Mouse (Mus musculus) c-Kit-negative CD71-positive TER-119-positive erythroid progenitor cells, embryonic 14.5 days (primary cell): ENCODE measurements around the gene Rab14.

Source experiments
- DNase-seq: peaks from one replicate; pipeline ENCODE4 v3.0.0-alpha.2; 2013; ENCODE audit warnings: low read depth, low spot score

Gene Rab14

DNA sequence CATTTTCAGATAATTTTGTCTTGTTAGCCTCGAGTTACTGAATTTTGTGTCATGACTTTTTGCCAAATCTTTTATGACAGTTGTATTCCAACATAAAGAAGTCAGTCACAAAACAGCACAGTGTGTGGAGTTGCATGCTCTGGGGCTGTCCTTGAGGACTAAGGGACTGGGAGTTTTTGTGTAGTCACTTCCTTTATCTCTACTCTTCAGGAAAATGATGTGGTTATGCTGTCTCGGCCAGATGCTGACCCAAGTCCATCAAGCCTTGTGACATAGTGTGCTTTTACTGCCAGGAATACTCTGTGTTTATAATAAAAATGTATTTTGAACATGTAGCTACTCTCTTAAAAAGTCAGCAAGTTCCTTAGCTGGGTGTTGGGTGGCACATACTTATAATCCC, 43.9 kb downstream of the Rab14 start:
- DNase-seq, result no peak

DNA sequence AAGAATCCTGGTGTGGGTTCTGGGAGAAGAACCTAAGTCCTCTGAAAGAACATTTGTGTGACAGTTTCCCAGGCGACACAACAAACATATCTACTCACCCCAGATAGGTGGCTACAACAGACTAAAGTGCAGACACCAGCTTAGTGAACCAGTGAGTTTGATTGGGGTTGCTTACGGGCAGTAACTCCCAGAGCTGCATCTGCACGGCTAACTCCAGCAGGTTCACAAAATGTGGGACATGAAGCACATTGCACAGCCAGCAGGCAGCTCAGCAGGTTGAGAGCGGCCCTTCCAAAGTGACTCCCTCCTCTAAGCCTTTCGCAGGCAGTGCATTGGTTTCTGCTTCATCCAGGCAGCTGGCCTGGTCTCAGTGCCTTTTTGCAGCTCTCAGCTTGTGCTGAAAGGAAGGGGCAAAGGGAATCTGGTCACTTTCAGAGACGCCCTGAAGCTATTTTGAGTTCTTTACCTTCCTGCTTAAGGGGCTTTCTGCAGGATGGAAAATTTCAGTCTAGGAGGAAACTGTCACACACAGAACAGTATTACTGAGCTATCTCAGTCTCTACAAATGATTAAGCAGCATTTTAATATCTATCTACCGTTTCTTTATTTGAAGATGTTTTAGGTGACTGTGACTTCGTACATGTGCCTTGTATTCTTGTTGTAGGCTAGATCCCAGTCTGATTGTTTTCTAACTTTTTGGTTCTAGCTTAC, 46.9 kb downstream of the Rab14 start:
- DNase-seq, result no peak

DNA sequence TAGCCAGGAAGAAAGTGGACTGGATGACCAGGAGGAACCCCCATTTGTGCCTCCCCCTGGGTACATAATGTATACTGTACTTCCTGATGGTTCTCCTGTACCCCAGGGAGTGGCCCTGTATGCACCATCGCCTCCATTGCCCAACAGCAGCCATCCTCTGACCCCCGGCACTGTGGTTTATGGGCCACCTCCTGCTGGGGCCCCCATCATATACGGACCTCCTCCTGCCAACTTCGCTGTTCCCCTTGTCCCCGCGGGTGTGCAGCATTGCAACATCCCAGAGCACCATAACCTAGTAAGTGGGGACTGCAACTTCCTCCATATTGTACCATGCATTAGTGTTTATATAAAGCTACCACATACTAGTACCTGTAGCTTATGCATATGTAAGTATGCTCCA, 47.7 kb downstream of the Rab14 start:
- no peak for DNase-seq

DNA sequence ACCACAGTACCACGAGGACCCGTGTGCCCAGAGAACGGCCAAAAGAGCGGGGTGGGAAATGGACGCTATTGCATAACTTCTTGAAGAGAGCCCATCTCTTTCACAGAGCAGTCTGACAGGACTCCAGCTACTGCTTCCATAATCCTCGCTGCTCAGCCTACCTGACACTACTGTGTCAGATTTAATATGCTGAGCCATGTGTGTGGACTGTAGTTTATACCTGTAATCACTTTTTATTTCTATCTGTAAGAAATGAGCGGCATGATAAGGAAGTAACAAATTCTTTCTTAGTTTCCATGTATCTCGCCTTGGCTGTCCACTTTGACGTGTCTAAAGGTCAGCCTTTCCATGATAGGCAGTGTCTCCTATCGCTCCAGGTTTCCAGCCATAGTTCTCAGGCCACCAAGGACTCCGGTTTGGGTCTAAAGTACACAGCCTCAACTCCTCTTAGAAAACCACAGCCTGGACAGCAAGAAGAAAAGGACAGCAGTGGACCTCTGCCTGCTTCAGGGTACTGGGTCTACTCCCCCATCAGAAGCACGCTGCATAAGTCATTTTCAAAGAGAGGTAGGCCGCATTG, 49.5 kb downstream of the Rab14 start:
- DNase-seq, result no peak

DNA sequence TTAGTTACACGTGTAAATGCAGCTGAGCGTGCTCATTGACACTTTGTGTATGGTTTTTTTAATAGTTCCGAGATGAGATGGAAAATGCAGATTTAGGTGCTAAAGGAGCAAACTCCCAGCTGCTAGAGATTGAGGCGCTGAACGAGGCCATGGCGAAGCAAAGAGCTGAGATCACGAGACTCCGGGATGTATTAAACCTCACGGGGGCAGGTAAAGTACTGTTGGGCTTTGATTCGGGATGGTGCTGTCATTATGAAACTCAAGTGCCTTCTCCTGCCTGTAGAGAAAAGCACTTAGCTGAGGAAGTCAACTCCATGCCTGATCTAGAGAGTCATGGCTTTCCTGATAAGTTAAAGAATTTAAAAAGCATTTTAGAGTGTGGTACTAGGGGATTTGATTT, 52.1 kb downstream of the Rab14 start:
- no peak for DNase-seq

DNA sequence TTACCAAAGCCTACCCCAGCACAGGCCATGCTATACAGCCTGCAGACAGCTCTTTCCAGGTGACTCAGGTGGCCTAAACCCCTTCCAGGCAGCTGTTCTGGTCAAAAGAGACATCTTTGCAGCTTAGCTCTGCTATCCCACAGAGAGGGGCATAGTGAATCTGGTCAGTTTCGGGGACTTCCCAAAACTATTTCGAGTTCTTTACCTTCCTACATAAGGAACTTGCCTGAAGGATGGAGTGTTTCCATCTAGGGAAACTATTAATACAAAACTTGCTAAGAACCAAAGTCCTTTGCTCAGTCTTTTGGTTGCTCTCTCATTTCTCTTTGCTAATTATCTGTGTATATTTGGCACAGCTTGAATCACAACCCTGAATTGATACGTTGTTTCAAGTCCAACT, 59.2 kb downstream of the Rab14 start:
- DNase-seq, result no peak

DNA sequence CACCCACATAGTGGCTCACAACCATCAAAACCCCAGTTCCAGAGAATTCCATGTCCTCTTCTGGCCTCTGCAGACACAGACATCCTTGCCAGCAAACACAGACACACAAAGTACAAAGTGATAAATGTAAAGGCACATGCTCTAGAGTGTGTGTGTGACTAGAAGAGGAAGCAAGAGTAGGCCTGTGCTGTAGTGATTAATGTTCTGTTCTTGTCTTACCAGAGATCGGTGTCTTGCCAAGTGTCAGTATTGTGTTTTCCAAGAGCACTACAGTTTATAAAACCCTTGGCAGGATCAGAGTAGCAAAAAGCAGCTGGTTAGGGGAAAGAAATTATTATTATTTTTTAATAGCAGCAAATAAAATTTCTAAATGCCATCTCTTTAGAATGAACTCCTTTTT, 62.3 kb downstream of the Rab14 start:
- no peak for DNase-seq

DNA sequence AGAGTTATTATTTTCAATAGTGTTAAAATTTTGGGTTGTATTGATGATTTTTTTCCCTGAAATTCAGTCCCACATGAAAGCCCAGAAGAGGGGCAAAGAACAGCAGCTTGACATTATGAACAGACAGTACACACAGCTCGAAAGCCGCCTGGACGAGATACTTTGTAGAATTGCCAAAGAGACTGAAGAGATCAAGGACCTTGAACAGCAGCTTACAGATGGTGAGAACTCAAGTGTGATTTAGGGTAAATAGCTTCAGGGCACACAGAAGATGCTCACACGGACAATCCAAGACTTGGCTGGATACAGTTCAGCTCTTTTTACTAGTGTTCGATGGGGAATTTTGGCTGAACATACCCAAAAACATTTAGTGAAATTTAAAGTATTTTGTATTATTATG, 67.0 kb downstream of the Rab14 start:
- DNase-seq, result no peak

DNA sequence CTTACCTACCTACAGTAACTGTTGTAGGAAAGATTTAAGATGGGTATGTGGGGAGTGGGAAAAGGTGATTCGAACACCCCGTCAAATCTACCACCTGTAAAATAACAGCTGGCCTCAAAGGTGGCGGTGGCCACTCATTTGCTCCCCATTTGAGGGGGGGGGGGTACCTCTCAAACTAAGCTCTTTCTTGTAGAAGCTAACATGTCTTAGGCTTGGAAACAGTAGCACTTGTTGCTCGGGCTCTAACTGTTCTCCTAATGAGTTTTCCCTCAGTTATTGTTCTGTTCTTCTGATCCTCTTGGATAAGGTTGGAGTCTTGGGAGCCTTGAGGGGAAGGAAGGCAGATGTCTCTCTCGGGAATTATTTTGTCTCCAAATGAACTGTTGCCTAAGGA, 68.3 kb downstream of the Rab14 start:
- DNase-seq, result no peak

DNA sequence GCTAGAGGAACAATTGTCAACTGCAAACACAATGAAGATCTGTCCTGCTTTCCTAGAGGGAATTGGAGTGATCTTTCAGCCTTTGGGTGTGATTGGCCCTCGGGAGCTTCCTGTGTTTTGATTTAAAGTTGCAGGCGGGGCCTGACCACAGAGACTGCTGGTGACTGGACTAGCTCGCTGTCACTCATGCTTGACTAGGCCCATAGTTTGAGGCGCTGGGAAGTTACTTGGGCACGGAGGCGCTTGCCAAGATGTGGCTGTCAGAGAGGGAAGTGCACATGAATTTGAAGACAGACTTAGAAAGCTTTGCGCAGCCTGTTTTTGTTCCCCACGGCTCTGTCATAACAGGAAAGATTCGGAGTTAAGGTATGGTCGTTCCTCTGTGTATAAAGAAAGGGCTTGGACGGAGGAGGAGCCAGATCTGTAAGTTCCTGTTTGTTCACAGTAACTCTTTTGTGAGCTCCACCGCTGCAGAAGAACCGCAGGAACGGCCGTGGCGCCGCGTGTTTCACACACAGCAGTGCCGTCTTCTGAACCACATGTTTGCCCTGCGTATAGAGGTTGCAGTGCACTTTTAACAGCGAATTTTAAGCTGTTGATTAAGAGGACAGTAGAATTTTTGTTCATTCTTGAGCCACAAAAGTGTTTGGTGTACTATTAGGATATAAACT, 68.8 kb downstream of the Rab14 start:
- peak; percentile 78 for DNase-seq

DNA sequence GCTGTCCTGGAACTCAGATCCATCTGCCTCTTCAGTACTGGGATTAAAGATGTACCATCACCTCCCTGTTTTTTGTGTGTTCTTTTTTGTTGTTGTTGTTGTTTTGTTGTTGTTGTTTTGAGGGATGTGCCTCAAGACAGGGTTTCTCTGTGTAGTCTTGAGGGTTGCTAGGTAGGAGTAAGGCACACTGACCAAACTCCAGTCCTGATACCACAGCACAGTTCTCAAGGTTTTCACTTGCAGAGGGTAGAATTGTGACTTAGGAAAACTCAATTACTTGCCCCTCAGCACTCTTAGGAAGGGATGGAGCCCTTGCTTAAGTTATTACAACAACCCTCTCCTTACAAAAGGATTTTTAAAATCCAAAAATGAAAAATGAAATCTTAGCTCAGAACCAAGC, 69.4 kb downstream of the Rab14 start:
- no peak for DNase-seq
